Mouse (Mus musculus) heart, postnatal 25 days (tissue): ENCODE measurements around the gene Gm21882. TPM values are rescaled to one million over a fixed set of nuclear protein-coding genes. Genes with fewer than 3 reads are reported as not detected.
"Not testable (repeated sequence)": the region's sequence is repeated elsewhere in the genome, so short reads cannot be mapped to it uniquely, and the experiment has no call there.

Experiments used
- DNase-seq: peaks from one replicate; pipeline ENCODE4 v3.0.0; 2022; ENCODE audit warnings: low spot score
- intact Hi-C: fragments of 180-260 bp; cut with DNase I; formaldehyde crosslinking; loops from one replicate; pipeline ENCODE4 v1.15.1; 2025
- total RNA-seq, 2 experiments: library from RNA; stranded (reverse); gene quantifications; 2 replicates each; pipeline ENCODE4 v1.2.3; 2021

The Gm21882 gene
- not detected for total RNA-seq

GRCm38 (mm10) chrY:40381423-40381822 is at the start of gene Gm21882:
Gene Gm21882 (minus strand): TSS chrY:40381523.
- intact Hi-C loops, DNase-seq: not testable (repeated sequence)

Other genes starting within 250 kb of the Gm21882 start
- gene Gm21865, start 64.6 kb downstream of the Gm21882 start, total RNA-seq = not detected